Mouse (Mus musculus) testis, adult 2 months (tissue): ENCODE data around the gene Gpr61. TPM values are rescaled to one million over a fixed set of nuclear protein-coding genes. Genes with fewer than 3 reads are reported as not detected.

ENCODE experiments used
- H3K27ac ChIP-seq: fragments of 200-500 bp; 2 replicates; pipeline ENCODE4 v1.5.1; 2012; ENCODE audit warnings: low read depth, low read length; ENCODE audit not compliant: control insufficient read depth, insufficient read depth
- H3K27me3 ChIP-seq: fragments of 200-500 bp; 2 replicates; pipeline ENCODE4 v1.6.1; 2012; ENCODE audit warnings: mild to moderate bottlenecking, low read length, moderate library complexity; ENCODE audit not compliant: control insufficient read depth, insufficient read depth
- H3K36me3 ChIP-seq: fragments of 200-500 bp; 2 replicates; pipeline ENCODE4 v1.6.1; 2012; ENCODE audit warnings: mild to moderate bottlenecking, low read length; ENCODE audit not compliant: control insufficient read depth, insufficient read depth
- H3K4me1 ChIP-seq: fragments of 200-500 bp; 2 replicates; pipeline ENCODE4 v1.6.1; 2012; ENCODE audit warnings: low read length; ENCODE audit not compliant: control insufficient read depth, insufficient read depth
- H3K4me3 ChIP-seq: fragments of 200-500 bp; 2 replicates; pipeline ENCODE4 v1.5.1; 2012; ENCODE audit warnings: low read depth, mild to moderate bottlenecking, low read length, moderate library complexity, mixed read lengths; ENCODE audit not compliant: control insufficient read depth
- CTCF ChIP-seq: fragments of 200-500 bp; IDR thresholded peaks from 2 replicates; pipeline ENCODE4 v1.5.1; 2012; ENCODE audit warnings: low read depth, mild to moderate bottlenecking, inconsistent platforms, low read length, moderate library complexity; ENCODE audit not compliant: control insufficient read depth, insufficient read depth, insufficient replicate concordance
- POLR2A ChIP-seq: fragments of 200-500 bp; IDR thresholded peaks from 2 replicates; pipeline ENCODE4 v1.6.1; 2012; ENCODE audit warnings: low read depth, mild to moderate bottlenecking, inconsistent platforms, low read length, moderate library complexity; ENCODE audit not compliant: control insufficient read depth
- polyA plus RNA-seq: library from polyadenylated mRNA; depleted of rRNA; stranded (reverse); fragments of >200 nt; gene quantifications from 2 replicates; pipeline ENCODE4 v1.2.3, GENCODE M21; 2012; rRNA removed

The Gpr61 gene
- 1.4 and 1.5 TPM in 2 replicates for polyA plus RNA-seq

GRCm38 (mm10) chr3:108154656-108155055, at the start of gene Gpr61:
Gene Gpr61 (minus strand): TSS chr3:108154882.
- no peaks in the 10 kb centered on the region for H3K36me3 ChIP-seq
- H3K27me3 ChIP-seq, result no peaks in the 10 kb centered on the region
- H3K4me3 ChIP-seq, result no peak within 1 kb of the TSS
- H3K4me1 ChIP-seq, result peaks cover 18% of the 10 kb centered on the region
- TF ChIP-seq POLR2A (no peak), CTCF (no peak)
- no peak within 1 kb of the TSS for H3K27ac ChIP-seq

DNA sequence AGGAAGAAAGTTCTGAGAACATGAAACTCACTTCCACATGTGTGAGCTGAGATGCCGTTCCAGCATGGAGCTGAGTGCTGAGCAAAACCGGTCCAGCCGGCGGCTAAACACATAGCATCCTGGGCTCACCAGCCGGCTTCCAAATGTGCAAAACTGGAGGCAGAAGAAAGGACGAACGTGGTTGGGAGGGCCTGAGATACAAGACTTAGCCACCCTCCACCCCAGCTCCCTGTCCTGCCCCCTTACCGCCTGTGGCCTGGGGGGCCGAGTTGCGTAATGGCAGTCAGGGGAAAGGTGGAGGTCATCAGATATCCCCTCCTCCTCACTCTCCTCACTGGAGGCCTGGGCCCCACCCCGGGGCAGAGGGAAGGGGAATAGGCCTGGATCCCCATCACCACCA, 49.8 kb upstream of the Gpr61 start:
- Histone ChIP-seq H3K27ac (no peak overlapping the region), H3K4me3 (no peak overlapping the region), H3K36me3 (no peaks in the 10 kb centered on the region), H3K27me3 (no peaks in the 10 kb centered on the region), H3K4me1 (peaks cover 6% of the 10 kb centered on the region)
- TF ChIP-seq CTCF (no peak), POLR2A (no peak)

GRCm38 (mm10) chr3:108203621-108204325, 49.1 kb upstream of the Gpr61 start:
- Histone ChIP-seq H3K27ac (no peak overlapping the region), H3K4me3 (no peak overlapping the region), H3K27me3 (no peaks in the 10 kb centered on the region), H3K4me1 (peaks cover 6% of the 10 kb centered on the region), H3K36me3 (no peaks in the 10 kb centered on the region)
- TF ChIP-seq CTCF (peak; percentile 73; the same call in 1 of the 2 replicates), POLR2A (no peak)

GRCm38 (mm10) chr3:108203212-108203611, 48.5 kb upstream of the Gpr61 start:
- TF ChIP-seq POLR2A (no peak), CTCF (no peak)
- Histone ChIP-seq H3K27ac (no peak overlapping the region), H3K27me3 (no peaks in the 10 kb centered on the region), H3K4me1 (peaks cover 6% of the 10 kb centered on the region), H3K4me3 (no peak overlapping the region), H3K36me3 (no peaks in the 10 kb centered on the region)

DNA sequence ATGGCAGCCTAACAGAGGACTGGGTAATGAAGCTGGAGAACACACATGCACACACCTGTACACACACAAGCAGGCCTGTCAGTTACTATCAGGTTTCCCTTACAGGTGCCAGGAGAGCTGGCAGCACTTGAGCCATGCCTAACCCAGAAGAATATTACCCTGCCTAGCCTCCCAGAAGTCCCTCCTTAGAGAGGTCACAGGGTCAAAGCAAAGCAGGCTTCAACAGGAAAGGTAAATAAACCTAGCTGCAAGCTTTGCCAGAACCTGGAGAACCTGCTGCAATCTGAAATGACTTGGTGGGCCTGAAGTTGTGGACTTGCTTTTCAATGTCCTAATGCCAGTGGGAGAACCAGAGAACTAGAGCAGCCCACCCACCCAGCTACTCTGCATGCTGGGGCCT, 47.8 kb upstream of the Gpr61 start:
- H3K27ac ChIP-seq, result no peak overlapping the region
- no peak for TF ChIP-seq CTCF
- no peak for TF ChIP-seq POLR2A
- no peaks in the 10 kb centered on the region for H3K36me3 ChIP-seq
- no peaks in the 10 kb centered on the region for H3K27me3 ChIP-seq
- H3K4me1 ChIP-seq, result peaks cover 6% of the 10 kb centered on the region
- no peak overlapping the region for H3K4me3 ChIP-seq

DNA sequence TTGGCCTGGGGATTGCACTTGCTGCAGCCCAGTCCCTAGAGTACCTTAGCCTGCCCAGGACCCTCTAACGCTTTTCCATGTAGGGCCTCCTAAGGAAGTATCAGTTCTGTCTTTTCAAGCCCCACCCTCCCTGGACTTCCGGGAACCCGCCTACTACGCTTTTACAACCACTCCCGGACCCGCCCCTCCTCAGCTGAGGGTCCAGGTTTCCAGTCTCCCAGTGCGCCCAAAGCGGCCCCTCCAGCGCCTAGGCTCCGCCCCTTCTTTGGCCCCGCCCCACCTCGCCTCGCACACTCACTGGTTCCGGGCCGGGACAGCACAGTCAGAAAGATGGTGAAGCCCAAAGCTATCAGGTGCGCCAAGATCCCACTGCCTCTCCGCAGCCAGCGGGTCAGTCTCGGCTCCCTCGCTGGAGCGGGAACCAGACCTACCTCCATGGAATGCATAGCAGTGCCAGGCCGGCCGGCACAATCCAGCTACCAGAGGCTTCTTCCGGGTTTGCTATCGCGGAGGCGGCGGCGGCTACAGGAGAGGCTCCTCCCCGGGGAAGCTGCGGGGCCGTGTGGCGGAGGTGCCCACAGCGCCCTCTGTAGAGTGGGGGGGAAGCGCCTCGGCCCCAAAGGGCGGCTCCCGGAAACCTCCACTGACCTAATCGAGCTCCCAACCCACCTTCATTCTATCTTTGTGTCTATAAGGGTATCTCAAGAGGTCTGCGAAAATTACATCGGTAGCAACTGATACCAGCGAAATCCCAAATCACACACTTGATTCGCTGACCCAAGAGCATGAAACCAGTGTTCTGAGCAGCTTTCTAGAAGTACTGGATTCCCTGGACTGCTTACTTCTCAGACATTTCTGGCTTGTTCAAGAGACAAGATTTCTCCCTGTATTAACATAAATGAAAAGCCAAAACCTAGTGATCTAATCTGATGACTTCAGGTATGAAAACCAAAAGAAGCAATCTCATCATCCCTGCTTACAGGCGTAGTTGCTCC, 45.9 kb upstream of the Gpr61 start, which contains the start of gene Cyb561d1:
Gene Cyb561d1, minus strand, starts transcription at position 884 of the 995 bp plus-strand sequence.
- Histone ChIP-seq H3K36me3 (no peaks in the 10 kb centered on the region), H3K4me1 (peaks cover 12% of the 10 kb centered on the region), H3K27ac (peak within 1 kb of the TSS; percentile 75; the same call in 1 of the 2 replicates), H3K4me3 (peak within 1 kb of the TSS; percentile 96), H3K27me3 (no peaks in the 10 kb centered on the region)
- TF ChIP-seq POLR2A (peak; percentile 45; the same call in 1 of the 2 replicates), CTCF (no peak)

- no peaks in the 10 kb centered on the region for H3K27me3 ChIP-seq
- TF ChIP-seq POLR2A (peak; percentile 19; the same call in 1 of the 2 replicates), CTCF (no peak)
- H3K27ac ChIP-seq, result no peak overlapping the region
- peaks cover 12% of the 10 kb centered on the region for H3K4me1 ChIP-seq
- H3K36me3 ChIP-seq, result no peaks in the 10 kb centered on the region
- peak overlapping the region; percentile 5 for H3K4me3 ChIP-seq
These were observed 44.5 kb upstream of the Gpr61 start for GRCm38 (mm10) chr3:108199231-108199630.
